Mouse (Mus musculus) forebrain, embryonic 14.5 days (tissue): ENCODE measurements around the gene Fip1l1. TPM values are rescaled to one million over a fixed set of nuclear protein-coding genes. Genes with fewer than 3 reads are reported as not detected.

ENCODE experiments used
- ATAC-seq: fragments of 200-750 bp; cut with Nextera tagmentation; 2 replicates; pipeline ENCODE4 v1.8.0; 2017; ENCODE audit warnings: mild to moderate bottlenecking, moderate library complexity
- DNase-seq: peaks from one replicate; pipeline ENCODE4 v3.0.0-alpha.2; 2015; ENCODE audit warnings: low spot score
- H3K27ac ChIP-seq: fragments of 300-500 bp; sonication (generic); 2 replicates; pipeline ENCODE4 v1.5.1; 2014; ENCODE audit warnings: low read depth, mild to moderate bottlenecking, control low read depth, low read length, moderate library complexity
- H3K27me3 ChIP-seq: fragments of 300-500 bp; sonication (generic); replicated peaks from 2 replicates; pipeline ENCODE4 v1.6.1; 2014; ENCODE audit warnings: low read length, control low read depth, mixed read lengths; ENCODE audit not compliant: control insufficient read depth, insufficient read depth
- H3K36me3 ChIP-seq: fragments of 300-500 bp; sonication (generic); 2 replicates; pipeline ENCODE4 v1.6.1; 2014; ENCODE audit warnings: low read length, control low read depth; ENCODE audit not compliant: control insufficient read depth, insufficient read depth
- H3K4me1 ChIP-seq: fragments of 300-500 bp; sonication (generic); 2 replicates; pipeline ENCODE4 v1.6.1; 2014; ENCODE audit warnings: antibody characterized with exemption, low read length, control low read depth; ENCODE audit not compliant: control insufficient read depth, insufficient read depth
- H3K4me2 ChIP-seq: fragments of 300-500 bp; sonication (generic); 2 replicates; pipeline ENCODE4 v1.6.1; 2014; ENCODE audit warnings: mild to moderate bottlenecking, control low read depth, low read length
- H3K4me3 ChIP-seq: fragments of 300-500 bp; sonication (generic); 2 replicates; pipeline ENCODE4 v1.5.1; 2014; ENCODE audit warnings: low read depth, low read length, control low read depth
- H3K9ac ChIP-seq: fragments of 300-500 bp; sonication (generic); 2 replicates; pipeline ENCODE4 v1.6.1; 2014; ENCODE audit warnings: mild to moderate bottlenecking, low read length, control low read depth, moderate library complexity
- H3K9me3 ChIP-seq: fragments of 300-500 bp; sonication (generic); replicated peaks from 2 replicates; pipeline ENCODE4 v1.6.1; 2016; ENCODE audit warnings: low read length, control low read depth, mixed read lengths; ENCODE audit not compliant: control insufficient read depth
- WGBS: fragments of 180-500 bp; shearing (Covaris S2); extraction: QIAGEN DNeasy Blood & Tissue Kit; methylation state at CpG from one replicate; pipeline ENCODE4 v1.1.7; 2014; 5-methylcytosine and 5-hydroxymethylcytosine counted together
- polyA plus RNA-seq: library from polyadenylated mRNA; unstranded; fragments of >200 nt; fragmentation: Nextera tagmentation; extraction: Ambion mirVana; gene quantifications from 2 replicates; pipeline ENCODE4 v1.2.1, GENCODE M21; 2014

Fip1l1 gene
- polyA plus RNA-seq, 1 experiment from 2014 or later: 55.2 TPM

DNA sequence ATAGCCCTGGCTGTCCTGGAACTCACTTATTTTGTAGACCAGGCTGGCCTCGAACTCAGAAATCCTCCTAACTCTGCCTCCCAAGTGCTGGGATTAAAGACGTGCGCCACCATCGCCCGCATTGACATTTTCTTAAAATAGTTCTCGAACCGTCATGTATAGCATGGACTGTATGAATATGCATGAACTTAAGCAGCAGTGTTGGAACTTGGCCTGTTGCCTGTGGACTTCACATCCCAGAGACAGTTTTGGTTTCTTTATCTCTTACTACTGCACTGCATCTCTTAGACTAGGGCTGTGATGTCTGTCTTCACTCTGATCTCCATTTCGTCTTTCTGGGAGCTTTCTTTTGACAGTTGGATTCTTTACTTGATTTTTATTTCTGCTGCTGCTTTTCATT is 14.3 kb downstream of the Fip1l1 start:
- 79% methylated on average over 8 of the region's 8 CpGs for WGBS
- Histone ChIP-seq H3K36me3 (peaks cover 41% of the 10 kb centered on the region), H3K9ac (no peak overlapping the region), H3K27me3 (no peaks in the 10 kb centered on the region), H3K27ac (no peak overlapping the region), H3K9me3 (no peaks in the 10 kb centered on the region), H3K4me3 (no peak overlapping the region), H3K4me2 (no peak overlapping the region), H3K4me1 (no peaks in the 10 kb centered on the region)
- DNase-seq (peak; percentile 33), ATAC-seq (no peak)

DNA sequence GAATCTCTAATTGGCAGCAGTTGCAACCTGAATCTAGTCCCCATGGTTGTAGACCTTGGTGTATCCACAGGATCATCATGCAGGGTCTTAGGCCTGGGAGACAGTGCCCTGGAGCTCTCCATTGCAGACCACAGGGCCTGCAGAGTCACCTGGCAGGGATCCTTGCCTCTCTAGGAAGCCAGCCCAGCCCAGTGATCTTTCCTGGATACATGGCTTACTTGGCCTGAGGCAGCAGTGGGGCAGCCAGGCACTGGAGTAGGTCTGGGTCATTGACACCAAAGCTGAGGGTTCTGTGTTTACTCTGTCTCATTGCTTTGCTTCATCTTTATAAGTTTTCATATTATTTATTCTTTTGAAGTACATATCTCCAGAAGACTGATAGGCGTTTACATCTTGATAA is 25.9 kb downstream of the Fip1l1 start:
- no peak overlapping the region for H3K4me2 ChIP-seq
- H3K36me3 ChIP-seq: peaks cover 70% of the 10 kb centered on the region
- H3K4me1 ChIP-seq: no peaks in the 10 kb centered on the region
- H3K27ac ChIP-seq: no peak overlapping the region
- no peak for DNase-seq
- WGBS: 94% methylated on average over 1 of the region's 1 CpGs
- H3K4me3 ChIP-seq: no peak overlapping the region
- no peaks in the 10 kb centered on the region for H3K27me3 ChIP-seq
- ATAC-seq: no peak
- H3K9ac ChIP-seq: no peak overlapping the region
- H3K9me3 ChIP-seq: no peaks in the 10 kb centered on the region

DNA sequence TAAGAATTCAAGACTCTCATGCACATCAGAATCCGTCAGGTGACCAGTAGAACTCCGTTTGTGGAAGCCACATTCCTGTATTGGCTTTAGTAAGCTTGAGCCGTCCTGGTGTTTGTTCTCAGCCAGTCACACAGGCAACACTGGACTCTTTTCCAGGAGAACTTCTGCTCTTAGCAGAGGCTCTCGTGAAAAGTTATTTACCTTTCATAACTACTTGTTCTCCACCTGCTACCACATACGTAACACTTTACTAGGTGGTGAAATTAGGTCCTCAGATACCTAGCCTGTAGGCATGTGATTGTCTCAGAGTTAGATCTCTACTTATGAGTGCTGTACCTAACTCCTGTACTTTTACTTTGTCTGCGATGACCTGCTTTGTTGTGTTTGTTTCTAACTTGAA is 36.5 kb downstream of the Fip1l1 start:
- Histone ChIP-seq H3K4me1 (no peaks in the 10 kb centered on the region), H3K9me3 (no peaks in the 10 kb centered on the region), H3K9ac (no peak overlapping the region), H3K36me3 (peaks cover 27% of the 10 kb centered on the region), H3K4me3 (no peak overlapping the region), H3K4me2 (no peak overlapping the region), H3K27ac (no peak overlapping the region), H3K27me3 (no peaks in the 10 kb centered on the region)
- DNase-seq: no peak
- 93% methylated on average over 6 of the region's 6 CpGs for WGBS
- ATAC-seq: no peak

DNA sequence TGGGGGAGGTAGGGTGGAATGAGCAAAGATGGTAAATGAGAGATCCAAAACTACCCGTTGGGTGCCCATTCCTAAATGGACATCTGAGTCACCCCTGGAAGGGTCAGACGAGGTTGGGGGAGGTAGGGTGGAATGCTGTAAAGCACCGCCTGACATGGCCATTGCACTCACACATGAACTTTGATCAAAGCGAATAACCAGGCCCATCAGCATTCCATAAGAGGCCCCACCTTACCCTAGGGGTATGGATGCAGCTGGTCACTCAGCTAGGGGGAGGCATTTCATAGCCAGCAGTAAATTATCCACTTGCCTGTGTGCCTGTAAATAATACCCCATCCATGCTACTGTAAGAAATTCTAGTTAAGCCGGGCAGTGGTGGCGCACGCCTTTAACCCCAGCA is 53.9 kb downstream of the Fip1l1 start:
- 93% methylated on average over 7 of the region's 7 CpGs for WGBS

DNA sequence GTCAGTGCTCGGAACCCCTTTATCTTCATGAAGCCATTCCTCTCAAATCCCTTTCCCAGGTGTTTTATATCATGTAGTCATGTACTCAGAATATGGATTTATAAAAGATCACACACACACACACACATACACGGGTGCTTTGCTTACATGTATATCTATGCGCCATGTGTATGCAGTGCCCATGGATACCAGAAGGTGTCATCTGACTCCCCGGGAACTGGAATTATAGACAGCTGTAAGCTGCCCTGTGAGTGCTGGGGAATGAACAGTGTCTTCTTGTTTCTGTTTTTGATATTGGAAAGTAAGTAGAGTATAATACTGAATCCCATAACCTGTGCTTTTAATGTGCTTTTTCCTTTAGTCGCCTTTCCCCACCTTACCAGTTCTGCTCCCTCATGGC is 56.2 kb downstream of the Fip1l1 start:
- ATAC-seq (no peak), DNase-seq (peak; percentile 11)
- Histone ChIP-seq H3K4me3 (no peak overlapping the region), H3K4me1 (no peaks in the 10 kb centered on the region), H3K27me3 (no peaks in the 10 kb centered on the region), H3K36me3 (peaks cover 75% of the 10 kb centered on the region), H3K27ac (no peak overlapping the region), H3K9ac (no peak overlapping the region), H3K9me3 (no peaks in the 10 kb centered on the region), H3K4me2 (no peak overlapping the region)
- WGBS: 94% methylated on average over 5 of the region's 5 CpGs

More for the DNA sequence above, 53.9 kb downstream of the Fip1l1 start:
- H3K9me3 ChIP-seq: no peaks in the 10 kb centered on the region
- H3K27me3 ChIP-seq: no peaks in the 10 kb centered on the region
- no peaks in the 10 kb centered on the region for H3K4me1 ChIP-seq
- H3K4me2 ChIP-seq: no peak overlapping the region
- no peak overlapping the region for H3K27ac ChIP-seq
- DNase-seq (no peak), ATAC-seq (no peak)
- H3K36me3 ChIP-seq: peaks cover 69% of the 10 kb centered on the region
- H3K4me3 ChIP-seq: no peak overlapping the region
- no peak overlapping the region for H3K9ac ChIP-seq

DNA sequence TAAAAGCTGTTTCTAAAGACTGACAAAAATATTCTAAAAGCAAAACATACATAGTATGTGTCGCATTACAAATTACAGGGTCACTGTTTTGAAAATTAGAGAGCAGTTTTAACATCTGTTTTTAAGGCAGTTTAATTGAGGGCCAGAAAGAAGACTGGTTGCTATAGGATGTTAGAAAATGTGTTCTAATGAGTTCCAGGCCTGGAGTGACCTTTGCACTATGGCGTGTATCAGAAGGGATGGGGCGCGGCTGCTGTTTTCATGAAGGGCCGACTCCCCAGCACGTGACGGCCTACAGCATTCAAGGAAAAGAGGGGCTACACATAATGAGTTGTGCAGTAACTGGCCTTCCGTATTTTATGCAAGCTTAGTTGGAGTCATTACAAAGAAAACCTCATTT is 57.9 kb downstream of the Fip1l1 start:
- H3K4me1 ChIP-seq: no peaks in the 10 kb centered on the region
- 87% methylated on average over 8 of the region's 8 CpGs for WGBS
- no peak overlapping the region for H3K9ac ChIP-seq
- DNase-seq: no peak
- no peak overlapping the region for H3K4me2 ChIP-seq
- H3K36me3 ChIP-seq: peaks cover 79% of the 10 kb centered on the region
- no peak overlapping the region for H3K27ac ChIP-seq
- no peaks in the 10 kb centered on the region for H3K9me3 ChIP-seq
- H3K4me3 ChIP-seq: no peak overlapping the region
- ATAC-seq: no peak
- no peaks in the 10 kb centered on the region for H3K27me3 ChIP-seq

DNA sequence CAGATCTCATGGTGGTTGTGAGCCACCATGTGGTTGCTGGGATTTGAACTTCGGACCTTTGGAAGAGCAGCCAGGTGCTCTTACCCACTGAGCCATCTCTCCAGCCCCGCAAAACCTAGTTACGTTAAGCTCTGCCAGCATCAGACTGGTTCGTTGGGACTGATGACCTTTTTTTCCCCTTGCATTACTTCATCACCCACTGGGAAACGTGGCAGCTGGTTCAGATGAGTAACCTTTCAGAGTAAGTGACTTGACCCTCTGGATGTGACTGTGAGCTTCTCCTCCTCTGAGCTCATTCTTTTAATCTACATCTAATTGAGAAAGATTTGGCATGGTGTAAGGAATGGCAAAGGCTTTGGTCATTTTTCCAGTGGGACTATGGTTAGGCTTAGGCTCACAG is 64.8 kb downstream of the Fip1l1 start:
- no peak overlapping the region for H3K4me3 ChIP-seq
- no peaks in the 10 kb centered on the region for H3K27me3 ChIP-seq
- ATAC-seq (no peak), DNase-seq (no peak)
- no peak overlapping the region for H3K4me2 ChIP-seq
- H3K27ac ChIP-seq: no peak overlapping the region
- 89% methylated on average over 5 of the region's 5 CpGs for WGBS
- H3K9me3 ChIP-seq: no peaks in the 10 kb centered on the region
- no peaks in the 10 kb centered on the region for H3K4me1 ChIP-seq
- peaks cover 42% of the 10 kb centered on the region for H3K36me3 ChIP-seq
- no peak overlapping the region for H3K9ac ChIP-seq

DNA sequence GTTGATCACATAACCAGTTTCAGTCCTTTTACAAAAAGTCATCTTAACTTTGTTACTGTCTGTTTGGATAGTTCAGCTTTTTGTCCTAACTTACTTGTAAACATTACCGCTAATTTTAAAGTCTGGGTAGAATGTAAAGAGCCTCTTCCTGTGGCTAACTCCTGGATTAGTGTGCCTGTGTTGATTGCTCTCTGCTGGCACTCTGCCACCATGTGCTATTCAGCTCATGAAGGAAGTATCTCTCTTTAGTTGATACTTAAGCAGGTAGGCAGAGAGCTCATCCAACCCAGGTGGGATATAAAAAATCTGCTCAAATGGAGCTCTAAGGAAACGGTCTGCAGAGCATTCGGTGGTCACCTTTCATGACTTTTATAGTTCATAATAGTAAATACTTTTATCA is 65.9 kb downstream of the Fip1l1 start:
- no peak overlapping the region for H3K9ac ChIP-seq
- H3K9me3 ChIP-seq: no peaks in the 10 kb centered on the region
- H3K4me1 ChIP-seq: no peaks in the 10 kb centered on the region
- ATAC-seq (no peak), DNase-seq (no peak)
- H3K4me3 ChIP-seq: no peak overlapping the region
- WGBS: 97% methylated on average over 3 of the region's 3 CpGs
- no peaks in the 10 kb centered on the region for H3K27me3 ChIP-seq
- no peak overlapping the region for H3K27ac ChIP-seq
- no peak overlapping the region for H3K4me2 ChIP-seq
- H3K36me3 ChIP-seq: peaks cover 33% of the 10 kb centered on the region

DNA sequence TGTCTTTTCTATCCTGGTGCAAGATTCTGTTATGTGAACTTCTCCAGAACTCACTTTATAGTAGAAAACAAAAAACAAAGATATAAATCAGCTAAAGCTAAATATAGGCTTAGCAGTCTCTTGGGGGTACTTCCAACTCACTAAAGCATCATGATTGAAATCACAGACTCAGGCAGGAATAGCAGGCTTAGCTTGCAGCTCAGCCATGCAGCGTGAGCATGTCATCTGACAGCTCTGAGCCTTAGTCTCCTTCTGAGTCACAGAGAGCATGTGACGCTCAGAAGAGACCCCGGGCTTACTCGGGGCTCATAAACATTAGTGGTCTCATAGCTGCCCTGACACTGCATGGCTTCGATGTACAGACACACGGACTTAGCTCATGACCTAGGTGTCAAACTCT is 66.7 kb downstream of the Fip1l1 start:
- H3K27me3 ChIP-seq: no peaks in the 10 kb centered on the region
- WGBS: 91% methylated on average over 6 of the region's 6 CpGs
- no peak overlapping the region for H3K9ac ChIP-seq
- DNase-seq (no peak), ATAC-seq (no peak)
- H3K4me3 ChIP-seq: no peak overlapping the region
- no peak overlapping the region for H3K27ac ChIP-seq
- no peaks in the 10 kb centered on the region for H3K9me3 ChIP-seq
- no peaks in the 10 kb centered on the region for H3K4me1 ChIP-seq
- no peak overlapping the region for H3K4me2 ChIP-seq
- H3K36me3 ChIP-seq: peaks cover 26% of the 10 kb centered on the region
